Mouse (Mus musculus) liver, embryonic 13.5 days (tissue): Measurements from ENCODE around the gene Duox1. TPM values are rescaled to one million over a fixed set of nuclear protein-coding genes. Genes with fewer than 3 reads are reported as not detected.
"Not testable (repeated sequence)": the region's sequence is repeated elsewhere in the genome, so short reads cannot be mapped to it uniquely, and the experiment has no call there.

Experiments used
- ATAC-seq: fragments of 200-750 bp; cut with Nextera tagmentation; 2 replicates; pipeline ENCODE4 v1.8.0; 2017; ENCODE audit warnings: low read depth, mild to moderate bottlenecking, moderate number of reproducible peaks, moderate library complexity
- DNase-seq: peaks from one replicate; pipeline ENCODE4 v3.0.0; 2022
- H3K27ac ChIP-seq: fragments of 300-500 bp; sonication (generic); 2 replicates; pipeline ENCODE4 v1.5.1; 2015; ENCODE audit warnings: moderate library complexity, mild to moderate bottlenecking, inconsistent platforms
- H3K27me3 ChIP-seq: fragments of 300-500 bp; sonication (generic); 2 replicates; pipeline ENCODE4 v1.6.1; 2015; ENCODE audit warnings: mild to moderate bottlenecking, inconsistent platforms
- H3K36me3 ChIP-seq: fragments of 300-500 bp; sonication (generic); 2 replicates; pipeline ENCODE4 v1.6.1; 2015; ENCODE audit warnings: mild to moderate bottlenecking, inconsistent platforms
- H3K4me1 ChIP-seq: fragments of 300-500 bp; sonication (generic); replicated peaks from 2 replicates; pipeline ENCODE4 v1.6.1; 2015; ENCODE audit warnings: inconsistent platforms
- H3K4me2 ChIP-seq: fragments of 300-500 bp; sonication (generic); 2 replicates; pipeline ENCODE4 v1.6.1; 2015; ENCODE audit warnings: inconsistent platforms, mild to moderate bottlenecking, moderate library complexity
- H3K4me3 ChIP-seq: fragments of 300-500 bp; sonication (generic); replicated peaks from 2 replicates; pipeline ENCODE4 v1.5.1; 2015; ENCODE audit warnings: mild to moderate bottlenecking, inconsistent platforms
- H3K9ac ChIP-seq: fragments of 300-500 bp; sonication (generic); 2 replicates; pipeline ENCODE4 v1.6.1; 2015; ENCODE audit warnings: mild to moderate bottlenecking, inconsistent platforms
- H3K9me3 ChIP-seq: fragments of 300-500 bp; sonication (generic); replicated peaks from 2 replicates; pipeline ENCODE4 v1.6.1; 2016; ENCODE audit warnings: inconsistent platforms
- WGBS: fragments of 180-500 bp; shearing (Covaris S2); methylation state at CpG from one replicate; pipeline ENCODE4 v1.1.7; 2015; ENCODE audit not compliant: insufficient replicate concordance; 5-methylcytosine and 5-hydroxymethylcytosine counted together
- polyA plus RNA-seq: library from polyadenylated mRNA; unstranded; fragments of >200 nt; fragmentation: Nextera tagmentation; extraction: Ambion mirVana; gene quantifications from 2 replicates; pipeline ENCODE4 v1.2.1, GENCODE M21; 2015

Duox1 gene
- polyA plus RNA-seq, 1 experiment from 2014 or later: not detected

- Histone ChIP-seq H3K4me2 (peak within 1 kb of the TSS; percentile 28), H3K9me3 (no peaks in the 10 kb centered on the region), H3K4me3 (no peak within 1 kb of the TSS), H3K27ac (no peak within 1 kb of the TSS), H3K9ac (no peak within 1 kb of the TSS), H3K27me3 (peaks cover 88% of the 10 kb centered on the region), H3K36me3 (no peaks in the 10 kb centered on the region), H3K4me1 (peaks cover 9% of the 10 kb centered on the region)
- 5% methylated on average over 24 of the region's 24 CpGs for WGBS
- DNase-seq (no peak), ATAC-seq (no peak)
Measured at GRCm38 (mm10) chr2:122313536-122313935, 1.9 kb upstream of the Duox1 start, which contains the start of gene Duoxa1. Duoxa1 (minus strand) TSS chr2:122313730.

DNA sequence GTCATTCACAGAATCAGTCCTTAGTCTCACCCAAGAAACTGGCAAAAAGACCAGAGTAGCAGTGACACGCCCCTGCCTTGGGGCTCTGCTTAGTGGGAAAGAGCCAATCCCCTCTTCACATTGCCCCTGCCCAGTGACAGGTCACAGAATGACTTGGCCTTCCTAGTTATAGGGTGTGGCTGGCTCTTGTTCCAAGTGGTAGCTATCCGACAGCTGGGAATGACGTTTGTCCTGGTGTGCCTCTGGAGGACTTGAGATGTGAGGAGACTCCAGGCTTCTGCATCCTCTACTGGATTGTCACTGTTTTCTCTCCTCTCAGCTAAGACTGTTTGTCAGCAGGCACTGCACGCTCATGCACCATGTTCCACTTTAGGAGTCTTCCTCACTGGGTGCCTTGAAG is 1.9 kb downstream of the Duox1 start:
- H3K9me3 ChIP-seq: no peaks in the 10 kb centered on the region
- no peak overlapping the region for H3K4me3 ChIP-seq
- 56% methylated on average over 4 of the region's 4 CpGs for WGBS
- H3K4me2 ChIP-seq: no peak overlapping the region
- H3K36me3 ChIP-seq: no peaks in the 10 kb centered on the region
- ATAC-seq: no peak
- no peak overlapping the region for H3K9ac ChIP-seq
- H3K27me3 ChIP-seq: peaks cover 56% of the 10 kb centered on the region
- peaks cover 9% of the 10 kb centered on the region for H3K4me1 ChIP-seq
- H3K27ac ChIP-seq: no peak overlapping the region
- DNase-seq: no peak

GRCm38 (mm10) chr2:122323960-122324359 is 8.5 kb downstream of the Duox1 start:
- WGBS: 39% methylated on average over 3 of the region's 3 CpGs
- Histone ChIP-seq H3K27me3 (peaks cover 5% of the 10 kb centered on the region; the same call in 1 of the 2 replicates), H3K4me2 (no peak overlapping the region), H3K36me3 (no peaks in the 10 kb centered on the region), H3K9ac (no peak overlapping the region), H3K4me3 (no peak overlapping the region), H3K9me3 (no peaks in the 10 kb centered on the region), H3K27ac (no peak overlapping the region), H3K4me1 (no peaks in the 10 kb centered on the region)
- ATAC-seq (no peak), DNase-seq (no peak)

DNA sequence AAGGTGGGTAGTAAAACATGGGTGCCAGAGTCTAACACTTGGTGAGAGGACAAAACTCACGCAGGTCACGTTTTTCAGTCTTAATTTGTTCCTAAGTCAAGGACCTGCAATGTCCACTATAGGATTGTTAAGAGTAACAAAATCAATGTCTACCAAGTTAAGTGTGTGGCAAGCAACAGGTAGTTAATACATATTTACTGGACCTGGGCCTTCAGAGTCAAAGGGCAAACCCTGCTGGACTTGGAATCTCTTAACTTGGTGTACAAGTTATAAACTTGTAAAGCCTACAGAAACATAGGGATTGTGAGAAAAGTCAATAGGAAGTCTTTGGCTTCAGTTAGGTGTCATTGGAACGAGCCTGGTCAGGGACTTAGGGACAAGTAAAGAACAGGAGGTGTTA is 9.1 kb downstream of the Duox1 start:
- Histone ChIP-seq H3K36me3 (no peaks in the 10 kb centered on the region), H3K4me1 (no peaks in the 10 kb centered on the region), H3K9ac (no peak overlapping the region), H3K4me3 (no peak overlapping the region), H3K4me2 (no peak overlapping the region), H3K27me3 (peaks cover 4% of the 10 kb centered on the region; the same call in 1 of the 2 replicates), H3K27ac (no peak overlapping the region), H3K9me3 (no peaks in the 10 kb centered on the region)
- no peak for DNase-seq
- WGBS: 54% methylated on average over 3 of the region's 3 CpGs
- no peak for ATAC-seq

GRCm38 (mm10) chr2:122325361-122325760 is 9.9 kb downstream of the Duox1 start:
- 55% methylated on average over 2 of the region's 2 CpGs for WGBS

DNA sequence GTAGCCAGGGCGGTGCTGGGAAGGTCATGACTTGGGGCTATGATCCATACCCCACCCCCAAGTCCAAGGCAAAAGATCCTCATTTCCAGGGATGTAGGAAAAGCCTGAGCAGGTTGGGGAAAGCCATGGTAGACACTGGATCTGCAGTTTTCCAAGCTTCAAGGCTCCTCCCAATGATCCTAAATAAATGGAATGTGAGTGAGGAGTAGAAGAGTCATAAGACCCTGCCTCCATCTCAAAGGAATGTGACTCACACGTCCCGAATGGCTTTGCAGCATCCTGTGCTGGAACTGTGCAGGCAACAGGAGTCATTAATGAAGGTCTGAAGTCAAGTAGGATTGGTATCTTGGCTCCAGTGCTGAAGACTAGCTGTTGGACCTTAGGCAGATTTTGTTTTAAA is 12.5 kb downstream of the Duox1 start:
- Histone ChIP-seq H3K36me3 (no peaks in the 10 kb centered on the region), H3K9me3 (no peaks in the 10 kb centered on the region), H3K9ac (no peak overlapping the region), H3K4me3 (no peak overlapping the region), H3K27ac (no peak overlapping the region), H3K27me3 (peaks cover 4% of the 10 kb centered on the region; the same call in 1 of the 2 replicates), H3K4me2 (no peak overlapping the region), H3K4me1 (no peaks in the 10 kb centered on the region)
- ATAC-seq (no peak), DNase-seq (no peak)
- WGBS: 47% methylated on average over 3 of the region's 3 CpGs

More at GRCm38 (mm10) chr2:122325361-122325760, 9.9 kb downstream of the Duox1 start:
- H3K9me3 ChIP-seq: no peaks in the 10 kb centered on the region
- no peak overlapping the region for H3K4me2 ChIP-seq
- no peak overlapping the region for H3K4me3 ChIP-seq
- no peak for ATAC-seq
- H3K4me1 ChIP-seq: no peaks in the 10 kb centered on the region
- peaks cover 4% of the 10 kb centered on the region; the same call in 1 of the 2 replicates for H3K27me3 ChIP-seq
- H3K36me3 ChIP-seq: no peaks in the 10 kb centered on the region
- H3K9ac ChIP-seq: no peak overlapping the region
- DNase-seq: no peak
- H3K27ac ChIP-seq: no peak overlapping the region

GRCm38 (mm10) chr2:122330317-122330716 is 14.8 kb downstream of the Duox1 start:
- H3K27ac ChIP-seq, H3K9me3 ChIP-seq, H3K4me2 ChIP-seq, H3K4me1 ChIP-seq, DNase-seq, ATAC-seq, H3K27me3 ChIP-seq, H3K9ac ChIP-seq, H3K4me3 ChIP-seq, H3K36me3 ChIP-seq: not testable (repeated sequence)
- 57% methylated on average over 6 of the region's 6 CpGs for WGBS

DNA sequence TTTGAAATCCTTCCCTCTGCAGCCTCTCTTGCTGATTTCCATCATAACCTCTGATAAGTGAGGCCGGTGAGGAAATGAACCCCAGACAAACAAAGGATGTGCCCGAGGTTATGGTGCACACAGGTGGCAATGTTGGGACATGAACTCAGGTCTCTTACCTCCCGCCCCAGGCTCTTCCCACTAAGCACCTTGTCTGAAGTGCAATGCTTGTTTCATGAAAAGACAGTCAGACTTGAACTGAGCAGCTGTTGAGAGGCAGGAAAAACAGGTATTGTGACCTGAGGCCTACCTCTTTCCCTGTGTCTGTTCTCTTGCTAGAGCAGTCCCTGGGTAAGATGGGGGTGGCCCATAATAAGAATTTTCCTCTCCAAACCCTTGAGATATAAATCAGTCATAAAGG is 16.8 kb downstream of the Duox1 start:
- no peak overlapping the region for H3K4me3 ChIP-seq
- H3K36me3 ChIP-seq: no peaks in the 10 kb centered on the region
- H3K4me2 ChIP-seq: no peak overlapping the region
- H3K27ac ChIP-seq: no peak overlapping the region
- 71% methylated on average over 3 of the region's 3 CpGs for WGBS
- H3K27me3 ChIP-seq: peaks cover 6% of the 10 kb centered on the region
- no peaks in the 10 kb centered on the region for H3K9me3 ChIP-seq
- no peak for DNase-seq
- H3K9ac ChIP-seq: no peak overlapping the region
- no peak for ATAC-seq
- H3K4me1 ChIP-seq: no peaks in the 10 kb centered on the region

GRCm38 (mm10) chr2:122334170-122334569 is 18.7 kb downstream of the Duox1 start:
- Histone ChIP-seq H3K4me2 (no peak overlapping the region), H3K9ac (no peak overlapping the region), H3K4me3 (no peak overlapping the region), H3K27me3 (peaks cover 21% of the 10 kb centered on the region), H3K4me1 (no peaks in the 10 kb centered on the region), H3K27ac (no peak overlapping the region), H3K36me3 (no peaks in the 10 kb centered on the region), H3K9me3 (no peaks in the 10 kb centered on the region)
- DNase-seq (no peak), ATAC-seq (no peak)
- 40% methylated on average over 3 of the region's 3 CpGs for WGBS

GRCm38 (mm10) chr2:122337291-122337690 is 21.8 kb downstream of the Duox1 start:
- 53% methylated on average over 21 of the region's 21 CpGs for WGBS
- Histone ChIP-seq H3K9me3 (no peaks in the 10 kb centered on the region), H3K9ac (no peak overlapping the region), H3K27me3 (peaks cover 35% of the 10 kb centered on the region), H3K27ac (no peak overlapping the region), H3K4me3 (no peak overlapping the region), H3K36me3 (no peaks in the 10 kb centered on the region), H3K4me2 (no peak overlapping the region), H3K4me1 (no peaks in the 10 kb centered on the region)
- DNase-seq (no peak), ATAC-seq (0 out of 2 replicates have a peak, but pooled peaks have one; percentile 12)

DNA sequence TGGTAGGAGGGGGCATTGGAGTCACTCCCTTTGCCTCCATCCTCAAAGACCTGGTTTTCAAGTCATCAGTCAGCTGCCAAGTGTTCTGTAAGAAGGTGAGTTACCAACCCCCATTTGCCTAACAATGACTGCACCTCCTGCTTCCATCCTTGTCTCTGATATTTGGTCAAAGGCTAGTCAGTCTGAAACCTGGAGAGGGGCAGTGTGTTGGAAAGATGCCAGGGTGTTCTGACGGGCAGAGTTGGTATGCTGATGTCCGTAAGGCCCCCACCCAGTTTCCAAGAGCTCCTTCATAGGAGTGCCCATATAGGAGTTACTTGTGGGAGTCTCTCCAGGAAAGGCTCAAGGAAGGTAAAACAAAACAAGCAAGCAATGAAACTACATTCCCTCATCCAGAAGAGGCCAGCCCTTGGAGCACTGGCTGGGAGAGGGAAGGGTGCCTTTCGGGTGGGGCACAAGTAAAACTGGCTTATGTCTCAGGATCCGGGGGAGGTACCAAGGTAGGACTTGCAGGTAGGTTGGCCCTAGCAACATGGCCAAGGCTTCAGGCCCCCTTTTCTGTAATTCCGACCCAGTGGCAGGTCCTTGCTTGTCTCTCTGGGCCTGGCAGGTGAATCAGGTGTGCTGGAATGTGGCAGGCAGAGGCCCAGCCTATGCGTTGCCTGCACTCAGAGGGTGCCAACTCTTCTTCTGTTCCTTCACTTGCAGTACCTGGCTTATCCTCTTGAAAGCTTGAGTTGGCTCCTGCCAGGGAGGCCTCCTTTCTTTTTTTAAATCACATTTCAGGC is 29.8 kb downstream of the Duox1 start:
- Histone ChIP-seq H3K4me3 (no peak overlapping the region), H3K9ac (no peak overlapping the region), H3K4me1 (peaks cover 25% of the 10 kb centered on the region), H3K4me2 (no peak overlapping the region), H3K27me3 (0 out of 2 replicates have a peak, but pooled peaks cover 15% of the 10 kb centered on the region), H3K36me3 (no peaks in the 10 kb centered on the region), H3K9me3 (no peaks in the 10 kb centered on the region), H3K27ac (no peak overlapping the region)
- DNase-seq (no peak), ATAC-seq (no peak)
- 67% methylated on average over 6 of the region's 6 CpGs for WGBS

GRCm38 (mm10) chr2:122346164-122346563 is 30.7 kb downstream of the Duox1 start:
- not testable (repeated sequence) for H3K27ac ChIP-seq, H3K36me3 ChIP-seq, H3K4me2 ChIP-seq, H3K4me3 ChIP-seq, H3K9ac ChIP-seq, ATAC-seq, DNase-seq, H3K9me3 ChIP-seq
- WGBS: 84% methylated on average over 6 of the region's 6 CpGs
- Histone ChIP-seq H3K4me1 (peaks cover 33% of the 10 kb centered on the region), H3K27me3 (0 out of 2 replicates have a peak, but pooled peaks cover 12% of the 10 kb centered on the region)
